Mouse (Mus musculus) adrenal gland, adult 10 weeks (tissue): ENCODE measurements around the gene Olfr1226. TPM values are rescaled to one million over a fixed set of nuclear protein-coding genes. Genes with fewer than 3 reads are reported as not detected.

Source experiments
- polyA plus RNA-seq: library from polyadenylated mRNA; stranded (reverse); fragments of 350-450 nt; fragmentation: Illumina TruSeq; extraction: RNeasy Lipid Tissue Mini Kit (QIAGEN cat#74804); gene quantifications from one replicate; pipeline ENCODE4 v1.2.3, GENCODE M21; 2014; ENCODE audit warnings: low read depth, low replicate concordance

The Olfr1226 gene
- not detected for polyA plus RNA-seq

GRCm38 (mm10) chr2:89199948-89200347 lies at the start of gene Olfr1226:
Gene Olfr1226, minus strand, starts transcription at chr2:89200048.

DNA sequence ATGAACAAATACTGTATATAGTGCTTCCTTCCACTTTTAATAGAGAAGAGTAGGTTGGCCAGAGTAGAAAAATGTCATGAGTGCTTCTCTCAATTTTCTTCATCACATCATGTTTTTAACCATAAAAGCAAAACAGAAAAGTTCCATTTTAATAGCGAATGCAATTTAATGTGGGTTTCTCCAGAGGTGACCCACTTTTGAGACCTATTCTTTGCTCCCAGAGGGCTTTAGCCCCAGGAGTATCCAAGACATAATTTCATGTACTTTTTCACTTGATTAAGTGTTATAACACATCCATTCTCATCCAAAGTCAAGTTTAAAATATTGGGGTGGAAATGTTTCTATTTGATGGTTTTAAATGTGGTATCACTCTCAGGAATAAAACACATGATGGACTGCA lies 25.3 kb downstream of the Olfr1226 start, which contains the start of gene Olfr1225:
Olfr1225 (minus strand) TSS at position 101 of the 400 bp plus-strand sequence.

GRCm38 (mm10) chr2:89163991-89164390 lies 35.9 kb downstream of the Olfr1226 start, which contains the start of gene Olfr1224-ps1:
Gene Olfr1224-ps1, minus strand, starts transcription at chr2:89164091.

GRCm38 (mm10) chr2:89151460-89151859 lies 48.4 kb downstream of the Olfr1226 start, which contains the start of gene Olfr1223:
Gene Olfr1223, minus strand, starts transcription at chr2:89151560.

Other genes starting within 250 kb of the Olfr1226 start
- gene Olfr1212, start 246.1 kb downstream of the Olfr1226 start, polyA plus RNA-seq = not detected
- not detected for gene Gm13762, start 219.8 kb downstream of the Olfr1226 start, polyA plus RNA-seq
- not detected for gene Olfr1214, start 207.4 kb downstream of the Olfr1226 start, polyA plus RNA-seq
- not detected for gene Olfr1215, start 193.1 kb downstream of the Olfr1226 start, polyA plus RNA-seq
- gene Olfr1216, start 181.7 kb downstream of the Olfr1226 start, polyA plus RNA-seq = not detected
- gene Olfr1217, start 168.0 kb downstream of the Olfr1226 start, polyA plus RNA-seq = not detected
- gene Olfr1218, start 138.9 kb downstream of the Olfr1226 start, polyA plus RNA-seq = not detected
- not detected for gene Olfr1219, start 116.5 kb downstream of the Olfr1226 start, polyA plus RNA-seq
- gene Olfr1220, start 93.2 kb downstream of the Olfr1226 start, polyA plus RNA-seq = not detected
- not detected for gene Olfr1221, start 82.8 kb downstream of the Olfr1226 start, polyA plus RNA-seq
- not detected for gene Olfr1222, start 67.0 kb downstream of the Olfr1226 start, polyA plus RNA-seq
- not detected for gene Olfr1223, start 48.5 kb downstream of the Olfr1226 start, polyA plus RNA-seq
- not detected for gene Olfr1224-ps1, start 36.0 kb downstream of the Olfr1226 start, polyA plus RNA-seq
- gene Olfr1225, start 25.4 kb downstream of the Olfr1226 start, polyA plus RNA-seq = not detected
- not detected for gene Olfr1228, start 54.0 kb upstream of the Olfr1226 start, polyA plus RNA-seq
- gene Olfr1229, start 88.0 kb upstream of the Olfr1226 start, polyA plus RNA-seq = not detected
- gene Olfr1230, start 97.2 kb upstream of the Olfr1226 start, polyA plus RNA-seq = not detected
- not detected for gene Olfr1231, start 107.0 kb upstream of the Olfr1226 start, polyA plus RNA-seq
- gene Olfr1232, start 129.6 kb upstream of the Olfr1226 start, polyA plus RNA-seq = not detected
- not detected for gene Olfr1233, start 142.3 kb upstream of the Olfr1226 start, polyA plus RNA-seq
- not detected for gene Olfr1234, start 164.8 kb upstream of the Olfr1226 start, polyA plus RNA-seq
- gene Olfr1238, start 209.6 kb upstream of the Olfr1226 start, polyA plus RNA-seq = not detected
- gene Olfr1239, start 220.4 kb upstream of the Olfr1226 start, polyA plus RNA-seq = not detected
- not detected for gene Olfr1240, start 243.0 kb upstream of the Olfr1226 start, polyA plus RNA-seq